Mouse (Mus musculus) embryonic facial prominence, embryonic 14.5 days (tissue): ENCODE data around the gene Pigt. TPM values are rescaled to one million over a fixed set of nuclear protein-coding genes. Genes with fewer than 3 reads are reported as not detected.
A peak's percentile ranks its signal among the peaks of the same experiment; 100 is the strongest.

Experiments
- ATAC-seq: fragments of 200-750 bp; cut with Nextera tagmentation; 2 replicates; pipeline ENCODE4 v1.8.0; 2017; ENCODE audit warnings: low read depth, moderate number of reproducible peaks, moderate TSS enrichment
- DNase-seq: peaks from one replicate; pipeline ENCODE4 v3.0.0-alpha.2; 2015; ENCODE audit warnings: low spot score
- H3K27ac ChIP-seq: fragments of 300-500 bp; sonication (generic); replicated peaks from 2 replicates; pipeline ENCODE4 v1.5.1; 2014; ENCODE audit warnings: low read depth, mild to moderate bottlenecking, low read length, moderate library complexity
- H3K27me3 ChIP-seq: fragments of 300-500 bp; sonication (generic); replicated peaks from 2 replicates; pipeline ENCODE4 v1.6.1; 2014; ENCODE audit warnings: low read length; ENCODE audit not compliant: control insufficient read depth, insufficient read depth
- H3K36me3 ChIP-seq: fragments of 300-500 bp; sonication (generic); 2 replicates; pipeline ENCODE4 v1.6.1; 2014; ENCODE audit warnings: low read length, mixed read lengths; ENCODE audit not compliant: control insufficient read depth, insufficient read depth
- H3K4me1 ChIP-seq: fragments of 300-500 bp; sonication (generic); 2 replicates; pipeline ENCODE4 v1.6.1; 2014; ENCODE audit warnings: antibody characterized with exemption, low read length; ENCODE audit not compliant: control insufficient read depth, insufficient read depth
- H3K4me2 ChIP-seq: fragments of 300-500 bp; sonication (generic); 2 replicates; pipeline ENCODE4 v1.6.1; 2014; ENCODE audit warnings: low read depth, mild to moderate bottlenecking, low read length, moderate library complexity, mixed read lengths
- H3K4me3 ChIP-seq: fragments of 300-500 bp; sonication (generic); 2 replicates; pipeline ENCODE4 v1.5.1; 2014; ENCODE audit warnings: low read depth, mild to moderate bottlenecking, low read length
- H3K9ac ChIP-seq: fragments of 300-500 bp; sonication (generic); 2 replicates; pipeline ENCODE4 v1.6.1; 2014; ENCODE audit warnings: low read depth, mild to moderate bottlenecking, low read length, moderate library complexity, mixed read lengths
- H3K9me3 ChIP-seq: fragments of 300-500 bp; sonication (generic); 2 replicates; pipeline ENCODE4 v1.6.1; 2016; ENCODE audit warnings: low read length; ENCODE audit not compliant: control insufficient read depth
- WGBS: fragments of 180-500 bp; shearing (Covaris S2); extraction: QIAGEN DNeasy Blood & Tissue Kit; methylation state at CpG from one replicate; pipeline ENCODE4 v1.1.7; 2014; 5-methylcytosine and 5-hydroxymethylcytosine counted together
- polyA plus RNA-seq: library from polyadenylated mRNA; unstranded; fragments of >200 nt; fragmentation: Nextera tagmentation; extraction: Ambion mirVana; gene quantifications from 2 replicates; pipeline ENCODE4 v1.2.1, GENCODE M21; 2014

The Pigt gene
- polyA plus RNA-seq, 1 experiment from 2014 or later, result 76.9 TPM

DNA sequence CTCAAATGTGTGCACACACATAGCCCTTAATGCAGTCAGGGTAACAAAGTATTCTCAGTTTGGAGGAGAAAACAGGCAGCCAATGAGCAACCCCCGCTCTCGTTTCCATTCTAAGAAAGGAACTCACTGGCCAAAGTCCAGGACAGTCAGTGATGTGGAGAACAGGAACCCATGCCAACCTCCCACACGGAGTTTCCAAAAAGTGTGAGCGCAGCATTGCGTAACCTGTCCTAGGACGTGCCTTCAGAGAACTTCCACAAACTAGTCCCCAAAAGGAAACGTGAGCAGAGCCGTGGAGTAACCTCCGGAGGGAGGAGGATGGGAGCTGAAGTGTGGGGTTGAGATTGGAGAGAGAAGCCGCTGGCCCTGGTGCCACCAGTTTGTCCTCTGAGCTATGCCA lies 42.5 kb upstream of the Pigt start:
- H3K9ac ChIP-seq, result no peak overlapping the region
- no peaks in the 10 kb centered on the region for H3K36me3 ChIP-seq
- H3K27ac ChIP-seq, result no peak overlapping the region
- no peak overlapping the region for H3K4me3 ChIP-seq
- DNase-seq, result peak; percentile 65
- H3K27me3 ChIP-seq, result no peaks in the 10 kb centered on the region
- WGBS, result 62% methylated on average over 10 of the region's 10 CpGs
- peaks cover 22% of the 10 kb centered on the region for H3K4me1 ChIP-seq
- no peak for ATAC-seq
- no peak overlapping the region for H3K4me2 ChIP-seq
- peaks cover 4% of the 10 kb centered on the region; the same call in 1 of the 2 replicates for H3K9me3 ChIP-seq

DNA sequence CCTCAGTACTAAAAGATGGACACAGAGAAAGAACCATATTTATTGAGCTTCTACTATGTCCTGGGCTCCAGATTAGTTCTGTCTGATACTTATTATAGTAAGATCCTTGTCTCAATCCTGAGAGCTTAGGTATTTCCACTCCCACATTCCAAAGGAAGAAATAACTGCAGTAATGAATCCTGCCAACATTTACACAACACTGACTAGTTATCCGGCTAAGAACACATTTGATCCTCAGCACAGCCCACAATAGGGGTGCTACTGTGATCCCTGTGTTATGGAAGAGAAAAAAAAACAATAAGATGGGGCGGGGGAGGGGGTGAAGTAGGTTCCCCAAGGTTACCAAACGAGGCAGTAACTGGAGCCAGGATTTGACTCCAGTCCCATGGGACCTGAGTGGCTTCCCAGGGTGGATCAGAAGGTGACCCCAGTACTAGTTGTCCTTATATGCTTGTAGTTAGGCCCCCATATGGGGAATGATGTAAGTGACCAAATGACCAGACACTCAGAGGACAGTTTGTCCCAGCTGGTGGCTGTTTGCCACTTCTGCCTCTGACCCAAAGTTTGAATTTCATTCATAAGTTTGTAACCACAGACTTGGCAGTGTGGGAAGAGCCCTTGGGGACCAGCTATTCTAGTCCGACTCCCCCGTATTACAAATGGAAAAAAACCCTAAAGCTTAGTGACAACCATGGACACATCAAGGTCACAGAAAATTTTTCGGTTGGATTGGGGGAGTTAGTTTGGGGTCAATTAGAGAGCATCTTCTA lies 41.7 kb upstream of the Pigt start:
- Histone ChIP-seq H3K9ac (no peak overlapping the region), H3K36me3 (no peaks in the 10 kb centered on the region), H3K4me2 (no peak overlapping the region), H3K27ac (no peak overlapping the region), H3K4me1 (peaks cover 22% of the 10 kb centered on the region), H3K27me3 (no peaks in the 10 kb centered on the region), H3K9me3 (no peaks in the 10 kb centered on the region), H3K4me3 (no peak overlapping the region)
- ATAC-seq, result no peak
- DNase-seq, result peak; percentile 43
- 51% methylated on average over 6 of the region's 6 CpGs for WGBS

DNA sequence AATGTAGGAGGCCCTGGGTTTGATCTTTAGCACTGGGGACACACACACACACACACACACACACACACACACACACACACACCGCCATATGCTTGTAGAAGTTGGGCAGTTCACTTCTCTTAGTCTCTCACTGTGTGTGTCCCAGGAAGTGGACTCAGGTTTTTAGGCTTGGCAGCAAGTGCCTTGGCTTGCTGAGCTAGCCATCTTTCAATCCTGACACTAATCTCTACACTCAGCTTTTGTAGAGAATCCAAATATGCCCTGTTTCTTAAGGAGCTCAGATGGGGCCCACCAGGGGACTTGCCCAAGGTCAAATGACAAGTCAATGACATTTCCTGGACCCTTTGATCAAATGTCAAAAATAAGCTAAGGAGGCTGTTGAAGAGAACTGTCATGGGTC lies 40.9 kb upstream of the Pigt start:
- no peaks in the 10 kb centered on the region for H3K36me3 ChIP-seq
- H3K4me3 ChIP-seq, result no peak overlapping the region
- no peak overlapping the region for H3K9ac ChIP-seq
- DNase-seq (no peak), ATAC-seq (no peak)
- H3K27me3 ChIP-seq, result no peaks in the 10 kb centered on the region
- H3K4me2 ChIP-seq, result peak overlapping the region; percentile 35
- H3K27ac ChIP-seq, result no peak overlapping the region
- WGBS, result 83% methylated on average over 1 of the region's 1 CpGs
- H3K4me1 ChIP-seq, result peaks cover 22% of the 10 kb centered on the region
- H3K9me3 ChIP-seq, result no peaks in the 10 kb centered on the region

DNA sequence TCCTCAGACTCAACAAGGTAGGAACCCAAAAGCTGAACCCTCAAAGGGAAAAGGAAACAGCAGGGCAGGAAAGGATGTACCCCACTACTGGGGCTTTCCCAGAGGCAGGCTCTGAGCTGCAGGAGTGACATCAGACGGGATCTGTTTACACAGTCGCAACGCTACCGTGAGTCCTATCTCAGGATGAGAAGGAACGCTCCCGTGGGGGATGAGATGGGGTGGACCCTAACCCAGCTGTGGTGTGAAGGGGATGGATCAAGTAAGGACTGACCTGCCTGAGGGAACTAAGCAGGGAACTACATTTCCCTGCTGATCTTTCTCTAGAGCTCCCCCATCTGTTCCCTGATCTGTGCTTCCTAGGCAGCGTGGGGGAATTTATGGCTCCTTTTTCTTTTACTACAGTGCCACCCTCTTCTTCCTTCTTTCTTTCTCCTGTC lies 40.4 kb upstream of the Pigt start, which contains the start of gene Sys1:
Gene Sys1 (plus strand): TSS at position 101 of the 437 bp plus-strand sequence.
- 0 out of 2 replicates have a peak within 1 kb of the TSS, but pooled peaks have one; percentile 1 for H3K4me3 ChIP-seq
- H3K4me1 ChIP-seq, result peaks cover 23% of the 10 kb centered on the region
- H3K9ac ChIP-seq, result no peak within 1 kb of the TSS
- 0 out of 2 replicates have a peak within 1 kb of the TSS, but pooled peaks have one; percentile 8 for H3K27ac ChIP-seq
- no peak for ATAC-seq
- no peaks in the 10 kb centered on the region for H3K9me3 ChIP-seq
- no peaks in the 10 kb centered on the region for H3K36me3 ChIP-seq
- DNase-seq, result peak; percentile 39
- 8% methylated on average over 7 of the region's 7 CpGs for WGBS
- H3K4me2 ChIP-seq, result peak within 1 kb of the TSS; percentile 35
- no peaks in the 10 kb centered on the region for H3K27me3 ChIP-seq

DNA sequence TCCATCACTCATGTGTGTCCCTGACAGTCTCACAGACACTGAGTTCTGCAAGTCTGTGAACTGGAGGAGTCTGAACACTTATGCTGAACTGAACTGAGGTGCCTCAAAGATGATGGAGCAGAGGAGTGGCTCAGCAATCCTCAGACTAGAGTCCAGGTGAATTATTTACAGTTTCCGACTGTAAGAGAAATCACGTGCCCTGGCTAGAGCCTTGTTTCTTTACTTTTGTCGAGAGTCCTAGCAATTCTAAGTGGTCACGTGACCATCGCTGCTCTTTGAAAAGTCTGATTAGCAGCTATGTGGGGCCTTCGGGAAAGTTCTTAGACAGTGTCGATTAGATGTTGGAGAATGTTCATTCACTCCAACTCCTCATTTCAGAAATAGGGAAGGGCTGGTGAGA lies 39.4 kb upstream of the Pigt start:
- 69% methylated on average over 7 of the region's 7 CpGs for WGBS
- no peak overlapping the region for H3K9ac ChIP-seq
- H3K27me3 ChIP-seq, result no peaks in the 10 kb centered on the region
- H3K27ac ChIP-seq, result no peak overlapping the region
- no peak overlapping the region for H3K4me2 ChIP-seq
- ATAC-seq, result no peak
- no peak overlapping the region for H3K4me3 ChIP-seq
- peaks cover 4% of the 10 kb centered on the region; the same call in 1 of the 2 replicates for H3K36me3 ChIP-seq
- peaks cover 24% of the 10 kb centered on the region for H3K4me1 ChIP-seq
- no peaks in the 10 kb centered on the region for H3K9me3 ChIP-seq
- no peak for DNase-seq

DNA sequence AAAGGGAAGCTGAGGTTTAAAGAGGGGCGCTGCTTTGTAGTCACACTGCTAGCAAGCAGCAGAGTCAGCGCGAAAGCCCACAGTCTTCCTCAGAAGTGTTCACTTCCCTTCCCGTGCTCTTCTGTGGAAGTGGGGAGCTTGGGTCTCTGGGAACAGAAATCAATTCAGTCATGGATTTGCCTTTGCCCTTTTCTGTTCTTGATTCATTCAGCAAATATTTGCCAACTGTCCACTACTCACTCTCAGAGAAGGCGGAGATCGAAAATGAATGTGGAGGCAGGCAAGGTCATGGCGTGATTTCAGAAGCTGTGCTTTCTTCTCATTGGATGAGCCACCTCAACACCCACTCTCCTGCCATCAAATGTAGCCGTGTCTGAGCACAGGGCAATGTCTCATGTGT lies 38.8 kb upstream of the Pigt start:
- ATAC-seq, result no peak
- Histone ChIP-seq H3K9ac (no peak overlapping the region), H3K4me1 (peaks cover 21% of the 10 kb centered on the region), H3K4me3 (no peak overlapping the region), H3K36me3 (peaks cover 8% of the 10 kb centered on the region; the same call in 1 of the 2 replicates), H3K27ac (no peak overlapping the region), H3K9me3 (no peaks in the 10 kb centered on the region), H3K4me2 (no peak overlapping the region), H3K27me3 (no peaks in the 10 kb centered on the region)
- DNase-seq, result no peak
- WGBS, result 91% methylated on average over 8 of the region's 8 CpGs

DNA sequence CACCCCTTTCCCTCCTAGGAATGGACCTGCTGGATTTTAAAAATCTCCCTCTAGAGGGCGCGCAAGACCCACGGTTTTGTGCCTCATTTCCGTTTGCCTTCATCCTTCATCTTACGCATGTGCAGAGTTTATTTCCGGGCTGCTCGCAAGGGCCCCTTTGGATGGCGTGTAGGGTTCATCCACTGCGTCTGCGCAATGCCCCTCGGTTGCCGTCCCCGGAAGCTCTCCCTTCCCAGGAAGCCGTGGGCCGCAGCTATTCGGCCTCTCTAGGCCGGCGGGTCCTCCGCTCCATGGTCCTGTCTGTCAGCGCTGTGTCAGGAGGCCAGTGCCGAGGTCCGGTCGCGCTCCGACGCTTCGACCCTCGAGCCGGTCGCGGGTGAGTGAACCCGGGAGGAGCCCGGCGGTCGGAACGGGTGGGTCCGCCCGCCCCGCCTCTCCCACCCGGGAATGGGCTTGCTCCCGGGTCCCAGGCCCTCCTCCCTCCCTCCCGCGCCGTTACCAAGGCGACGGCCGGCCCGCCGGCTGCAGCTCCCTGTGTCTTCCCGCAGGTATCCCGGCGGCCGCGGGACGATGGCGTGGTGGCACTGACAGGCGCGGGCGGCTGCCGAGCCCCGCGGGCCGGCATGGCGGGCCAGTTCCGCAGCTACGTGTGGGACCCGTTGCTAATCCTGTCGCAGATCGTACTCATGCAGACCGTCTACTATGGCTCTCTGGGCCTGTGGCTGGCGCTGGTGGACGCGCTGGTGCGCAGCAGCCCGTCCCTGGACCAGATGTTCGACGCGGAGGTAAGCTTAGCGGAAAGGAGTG lies 36.4 kb upstream of the Pigt start, which contains the start of gene Gm20458:
Gene Gm20458 (plus strand): TSS at position 223 of the 807 bp plus-strand sequence.
- H3K27me3 ChIP-seq, result no peaks in the 10 kb centered on the region
- ATAC-seq (peak; percentile 99), DNase-seq (peak; percentile 99)
- no peaks in the 10 kb centered on the region for H3K9me3 ChIP-seq
- H3K27ac ChIP-seq, result peak within 1 kb of the TSS; percentile 84
- H3K4me1 ChIP-seq, result peaks cover 16% of the 10 kb centered on the region
- H3K36me3 ChIP-seq, result peaks cover 30% of the 10 kb centered on the region; the same call in 1 of the 2 replicates
- peak within 1 kb of the TSS; percentile 78 for H3K4me3 ChIP-seq
- WGBS, result 0% methylated on average over 65 of the region's 79 CpGs
- H3K9ac ChIP-seq, result peak within 1 kb of the TSS; percentile 82
- peak within 1 kb of the TSS; percentile 80 for H3K4me2 ChIP-seq

DNA sequence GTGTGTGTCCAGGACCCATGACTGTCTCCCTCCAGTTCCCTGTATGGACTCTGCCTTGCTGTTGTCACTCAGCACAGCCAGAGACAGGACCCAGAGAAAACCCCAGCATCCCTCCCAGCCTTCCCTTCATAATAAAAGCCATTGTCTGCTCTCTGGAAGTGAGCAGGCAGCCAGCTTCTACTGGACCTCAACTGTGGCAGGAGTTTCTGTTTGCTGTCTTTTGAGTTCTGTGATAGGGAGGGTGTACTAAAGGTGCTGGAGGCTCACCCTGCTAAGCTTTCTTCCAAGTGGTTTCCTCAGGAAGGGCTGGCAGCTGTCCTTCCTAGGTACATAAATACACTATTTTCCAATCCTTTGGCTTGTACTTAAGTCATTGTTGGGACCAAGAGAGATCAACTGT lies 32.2 kb upstream of the Pigt start:
- Histone ChIP-seq H3K36me3 (peaks cover 30% of the 10 kb centered on the region; the same call in 1 of the 2 replicates), H3K27ac (no peak overlapping the region)
- no peak for DNase-seq

More for the DNA sequence above, 32.2 kb upstream of the Pigt start:
- Histone ChIP-seq H3K9me3 (no peaks in the 10 kb centered on the region), H3K4me1 (peaks cover 5% of the 10 kb centered on the region; the same call in 1 of the 2 replicates), H3K4me2 (no peak overlapping the region), H3K4me3 (no peak overlapping the region), H3K9ac (no peak overlapping the region), H3K27me3 (no peaks in the 10 kb centered on the region)
- no peak for ATAC-seq
